Mouse (Mus musculus): ENCODE results near the gene Olfr1537.

- TF ChIP-seq CTCF (IDR thresholded peaks at IDR 0.05; ENCODE audit: low read depth) (no peak), EP300 (optimal IDR thresholded peaks at IDR 0.05) (no peak)
Measured at GRCm38 (mm10) chr9:39249894-39250293, at the start of gene Olfr1537.

Measured in stomach, postnatal 0 days (tissue).